Mouse (Mus musculus) heart, embryonic 13.5 days (tissue): ENCODE data around the gene Ms4a15. TPM values are rescaled to one million over a fixed set of nuclear protein-coding genes. Genes with fewer than 3 reads are reported as not detected.
A peak's percentile ranks its signal among the peaks of the same experiment; 100 is the strongest.

Experiments used
- ATAC-seq: fragments of 200-750 bp; cut with Nextera tagmentation; 2 replicates; pipeline ENCODE4 v1.8.0; 2017; ENCODE audit warnings: moderate TSS enrichment; ENCODE audit not compliant: insufficient number of reproducible peaks, low FRiP score, low TSS enrichment; ENCODE audit errors: extremely low read depth
- H3K27ac ChIP-seq: fragments of 300-500 bp; sonication (generic); replicated peaks from 2 replicates; pipeline ENCODE4 v1.5.1; 2015; ENCODE audit warnings: moderate library complexity, mild to moderate bottlenecking, inconsistent platforms
- H3K27me3 ChIP-seq: fragments of 300-500 bp; sonication (generic); replicated peaks from 2 replicates; pipeline ENCODE4 v1.6.1; 2015; ENCODE audit warnings: mild to moderate bottlenecking, inconsistent platforms
- H3K36me3 ChIP-seq: fragments of 300-500 bp; sonication (generic); 2 replicates; pipeline ENCODE4 v1.6.1; 2015; ENCODE audit warnings: mild to moderate bottlenecking, inconsistent platforms
- H3K4me1 ChIP-seq: fragments of 300-500 bp; sonication (generic); 2 replicates; pipeline ENCODE4 v1.6.1; 2015; ENCODE audit warnings: inconsistent platforms
- H3K4me2 ChIP-seq: fragments of 300-500 bp; sonication (generic); 2 replicates; pipeline ENCODE4 v1.6.1; 2015; ENCODE audit warnings: inconsistent platforms, mild to moderate bottlenecking, moderate library complexity
- H3K4me3 ChIP-seq: fragments of 300-500 bp; sonication (generic); 2 replicates; pipeline ENCODE4 v1.5.1; 2015; ENCODE audit warnings: moderate library complexity, mild to moderate bottlenecking, inconsistent platforms
- H3K9ac ChIP-seq: fragments of 300-500 bp; sonication (generic); 2 replicates; pipeline ENCODE4 v1.6.1; 2015; ENCODE audit warnings: inconsistent platforms, mild to moderate bottlenecking, moderate library complexity
- H3K9me3 ChIP-seq: fragments of 300-500 bp; sonication (generic); 2 replicates; pipeline ENCODE4 v1.6.1; 2016; ENCODE audit warnings: inconsistent platforms
- WGBS: fragments of 180-500 bp; shearing (Covaris S2); methylation state at CpG from one replicate; pipeline ENCODE4 v1.1.7; 2015; ENCODE audit warnings: mixed read lengths; 5-methylcytosine and 5-hydroxymethylcytosine counted together
- polyA plus RNA-seq: library from polyadenylated mRNA; unstranded; fragments of >200 nt; fragmentation: Nextera tagmentation; extraction: Ambion mirVana; gene quantifications from 2 replicates; pipeline ENCODE4 v1.2.1, GENCODE M21; 2015

Gene Ms4a15
- polyA plus RNA-seq, 1 experiment from 2014 or later = not detected

DNA sequence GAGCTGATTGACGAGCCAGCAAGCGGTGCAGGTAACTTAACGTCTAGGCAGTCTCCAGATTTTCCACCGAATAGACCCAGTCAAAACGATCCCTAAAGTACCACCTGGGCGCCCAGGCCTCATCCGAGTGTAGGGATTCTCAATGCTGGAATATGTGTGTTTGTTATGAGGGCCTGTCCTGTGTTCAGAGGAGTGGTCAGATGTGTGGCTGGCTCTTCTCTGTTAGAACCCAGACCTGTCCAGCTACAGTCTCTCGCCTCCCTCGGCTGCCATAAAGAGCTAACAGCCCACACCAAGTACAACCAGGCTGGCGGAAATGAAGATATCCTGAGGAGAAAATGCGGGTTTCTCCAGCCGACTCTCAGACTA lies 33.1 kb downstream of the Ms4a15 start:
- H3K27me3 ChIP-seq = peaks cover 40% of the 10 kb centered on the region
- no peak overlapping the region for H3K27ac ChIP-seq
- no peak overlapping the region for H3K4me3 ChIP-seq
- 42% methylated on average over 12 of the region's 12 CpGs for WGBS
- no peak for ATAC-seq
- no peaks in the 10 kb centered on the region for H3K9me3 ChIP-seq
- H3K36me3 ChIP-seq = no peaks in the 10 kb centered on the region
- no peaks in the 10 kb centered on the region for H3K4me1 ChIP-seq
- no peak overlapping the region for H3K9ac ChIP-seq
- no peak overlapping the region for H3K4me2 ChIP-seq

- H3K9ac ChIP-seq = no peak overlapping the region
- H3K4me1 ChIP-seq = no peaks in the 10 kb centered on the region
- no peak; the same call in 1 of the 2 replicates for ATAC-seq
- WGBS = 28% methylated on average over 11 of the region's 11 CpGs
- H3K4me2 ChIP-seq = no peak overlapping the region
- H3K4me3 ChIP-seq = no peak overlapping the region
- H3K9me3 ChIP-seq = no peaks in the 10 kb centered on the region
- H3K27ac ChIP-seq = no peak overlapping the region
- H3K36me3 ChIP-seq = no peaks in the 10 kb centered on the region
- H3K27me3 ChIP-seq = peaks cover 35% of the 10 kb centered on the region
Observed at GRCm38 (mm10) chr19:10959085-10959977, 33.7 kb downstream of the Ms4a15 start.

GRCm38 (mm10) chr19:10952021-10952939 lies 40.8 kb downstream of the Ms4a15 start:
- no peaks in the 10 kb centered on the region for H3K9me3 ChIP-seq
- H3K9ac ChIP-seq = peak overlapping the region; percentile 63
- WGBS = 32% methylated on average over 11 of the region's 11 CpGs
- ATAC-seq = peak; percentile 42; the same call in 1 of the 2 replicates
- H3K4me3 ChIP-seq = no peak overlapping the region; the same call in 1 of the 2 replicates
- peaks cover 8% of the 10 kb centered on the region; the same call in 1 of the 2 replicates for H3K27me3 ChIP-seq
- H3K4me2 ChIP-seq = peak overlapping the region; percentile 50
- peak overlapping the region; percentile 75 for H3K27ac ChIP-seq
- peaks cover 41% of the 10 kb centered on the region for H3K4me1 ChIP-seq
- H3K36me3 ChIP-seq = no peaks in the 10 kb centered on the region

DNA sequence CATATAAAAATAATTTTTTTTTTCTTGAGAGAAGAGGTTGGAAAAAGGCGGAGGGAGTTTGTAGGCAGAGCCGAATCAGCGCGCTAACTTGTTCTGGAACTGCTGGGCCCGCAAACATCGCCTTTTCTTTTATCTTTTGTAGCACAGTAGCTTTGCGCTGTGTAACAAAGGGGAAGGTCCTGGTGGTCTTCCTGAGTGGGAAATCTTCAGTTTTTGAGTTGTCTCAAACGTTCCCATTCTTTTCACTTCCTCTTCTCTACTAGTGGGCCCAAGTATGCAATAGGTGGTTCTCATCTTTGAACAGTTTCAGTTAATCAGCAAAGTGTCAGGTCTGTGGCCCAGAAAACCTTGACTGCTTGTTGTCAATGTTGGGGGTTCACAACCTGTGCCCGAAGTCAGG lies 43.5 kb downstream of the Ms4a15 start:
- peak overlapping the region; percentile 51 for H3K27ac ChIP-seq
- H3K27me3 ChIP-seq = no peaks in the 10 kb centered on the region
- H3K4me1 ChIP-seq = peaks cover 52% of the 10 kb centered on the region
- peak overlapping the region; percentile 69 for H3K4me3 ChIP-seq
- H3K9ac ChIP-seq = peak overlapping the region; percentile 76
- H3K4me2 ChIP-seq = peak overlapping the region; percentile 96
- WGBS = 36% methylated on average over 9 of the region's 9 CpGs
- no peak for ATAC-seq
- H3K9me3 ChIP-seq = no peaks in the 10 kb centered on the region
- peaks cover 20% of the 10 kb centered on the region for H3K36me3 ChIP-seq

GRCm38 (mm10) chr19:10949112-10949511 lies 43.9 kb downstream of the Ms4a15 start, which contains the start of gene Ccdc86:
Gene Ccdc86, minus strand, starts transcription at chr19:10949266.
- peaks cover 24% of the 10 kb centered on the region for H3K36me3 ChIP-seq
- H3K27ac ChIP-seq = peak within 1 kb of the TSS; percentile 51
- peak within 1 kb of the TSS; percentile 96 for H3K4me2 ChIP-seq
- H3K9ac ChIP-seq = peak within 1 kb of the TSS; percentile 91
- peaks cover 52% of the 10 kb centered on the region for H3K4me1 ChIP-seq
- under 1% methylated on average over 30 of the region's 30 CpGs for WGBS
- H3K9me3 ChIP-seq = no peaks in the 10 kb centered on the region
- no peaks in the 10 kb centered on the region for H3K27me3 ChIP-seq
- H3K4me3 ChIP-seq = peak within 1 kb of the TSS; percentile 69
- peak; percentile 90 for ATAC-seq

DNA sequence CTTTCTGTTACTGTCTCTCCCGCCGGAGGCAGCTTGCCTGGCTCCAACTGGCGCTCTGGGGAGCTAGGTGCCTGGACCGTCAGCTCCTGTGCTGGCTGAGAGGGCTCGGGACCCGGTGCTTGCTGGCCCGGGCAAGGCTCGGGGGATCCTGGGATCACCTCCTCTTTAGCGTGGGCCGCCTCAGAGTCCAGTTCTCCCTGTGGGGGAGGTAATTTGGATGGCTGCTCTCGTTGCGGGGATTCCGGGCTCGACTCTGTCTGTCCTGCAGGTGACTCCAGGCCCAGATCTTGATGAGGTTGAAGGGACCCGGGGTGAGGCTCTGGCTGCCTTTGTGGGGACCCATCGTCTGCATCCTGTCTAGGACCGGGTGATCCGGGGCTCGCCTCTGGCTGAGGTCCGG lies 44.6 kb downstream of the Ms4a15 start:
- 0% methylated on average over 20 of the region's 20 CpGs for WGBS
- H3K4me3 ChIP-seq = peak overlapping the region; percentile 69
- H3K27ac ChIP-seq = no peak overlapping the region
- H3K4me2 ChIP-seq = peak overlapping the region; percentile 96
- H3K36me3 ChIP-seq = peaks cover 31% of the 10 kb centered on the region
- no peak for ATAC-seq
- no peaks in the 10 kb centered on the region for H3K27me3 ChIP-seq
- peak overlapping the region; percentile 91 for H3K9ac ChIP-seq
- H3K4me1 ChIP-seq = peaks cover 52% of the 10 kb centered on the region
- no peaks in the 10 kb centered on the region for H3K9me3 ChIP-seq

- Histone ChIP-seq H3K27me3 (no peaks in the 10 kb centered on the region), H3K9ac (peak overlapping the region; percentile 91), H3K4me3 (peak overlapping the region; percentile 69), H3K36me3 (peaks cover 43% of the 10 kb centered on the region), H3K4me1 (peaks cover 42% of the 10 kb centered on the region), H3K4me2 (peak overlapping the region; percentile 96), H3K9me3 (no peaks in the 10 kb centered on the region), H3K27ac (no peak overlapping the region)
- 81% methylated on average over 5 of the region's 5 CpGs for WGBS
- no peak for ATAC-seq
Observed at GRCm38 (mm10) chr19:10947219-10947618, 45.8 kb downstream of the Ms4a15 start.

- Histone ChIP-seq H3K4me3 (peak overlapping the region; percentile 69; the same call in 1 of the 2 replicates), H3K9ac (peak overlapping the region; percentile 55; the same call in 1 of the 2 replicates)
Observed at GRCm38 (mm10) chr19:10946506-10946905, 46.5 kb downstream of the Ms4a15 start.

GRCm38 (mm10) chr19:10943955-10944354 lies 49.1 kb downstream of the Ms4a15 start:
- Histone ChIP-seq H3K27ac (no peak overlapping the region), H3K4me1 (peaks cover 38% of the 10 kb centered on the region), H3K36me3 (peaks cover 50% of the 10 kb centered on the region), H3K27me3 (peaks cover 6% of the 10 kb centered on the region), H3K9me3 (no peaks in the 10 kb centered on the region), H3K4me2 (no peak overlapping the region), H3K9ac (no peak overlapping the region), H3K4me3 (no peak overlapping the region)
- WGBS = 80% methylated on average over 3 of the region's 3 CpGs
- no peak for ATAC-seq

More at GRCm38 (mm10) chr19:10946506-10946905, 46.5 kb downstream of the Ms4a15 start:
- no peak for ATAC-seq
- Histone ChIP-seq H3K36me3 (peaks cover 50% of the 10 kb centered on the region), H3K27ac (no peak overlapping the region), H3K9me3 (no peaks in the 10 kb centered on the region), H3K27me3 (no peaks in the 10 kb centered on the region), H3K4me1 (peaks cover 35% of the 10 kb centered on the region), H3K4me2 (peak overlapping the region; percentile 96)
- WGBS = 65% methylated on average over 3 of the region's 3 CpGs

DNA sequence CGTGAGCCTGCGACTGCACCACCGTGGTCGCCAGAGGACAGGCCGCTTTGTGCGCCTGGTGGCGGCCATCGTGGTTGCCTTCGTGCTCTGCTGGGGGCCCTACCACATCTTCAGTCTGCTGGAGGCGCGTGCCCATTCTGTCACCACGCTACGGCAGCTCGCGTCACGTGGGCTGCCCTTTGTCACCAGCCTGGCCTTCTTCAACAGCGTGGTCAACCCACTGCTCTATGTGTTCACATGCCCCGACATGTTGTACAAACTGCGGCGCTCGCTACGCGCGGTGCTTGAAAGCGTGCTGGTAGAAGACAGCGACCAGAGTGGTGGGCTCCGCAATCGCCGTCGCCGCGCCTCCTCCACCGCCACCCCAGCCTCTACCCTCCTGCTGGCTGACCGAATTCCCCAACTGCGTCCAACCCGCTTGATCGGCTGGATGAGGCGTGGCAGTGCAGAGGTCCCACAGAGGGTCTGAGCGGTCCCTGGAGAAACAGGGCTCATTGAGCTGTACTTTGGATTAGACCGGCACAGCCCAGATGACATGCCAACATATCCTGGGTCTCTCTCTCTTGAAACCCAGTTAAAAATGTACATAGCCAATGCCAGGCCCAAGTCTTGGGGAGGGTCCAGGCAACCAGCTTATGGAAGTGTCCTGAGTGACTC lies 52.1 kb downstream of the Ms4a15 start:
- no peak overlapping the region for H3K27ac ChIP-seq
- WGBS = 4% methylated on average over 40 of the region's 40 CpGs
- ATAC-seq = 0 out of 2 replicates have a peak, but pooled peaks have one; percentile 10

More for the DNA sequence above, 52.1 kb downstream of the Ms4a15 start:
- peaks cover 43% of the 10 kb centered on the region for H3K36me3 ChIP-seq
- peaks cover 20% of the 10 kb centered on the region for H3K4me1 ChIP-seq
- H3K27me3 ChIP-seq = peaks cover 8% of the 10 kb centered on the region
- H3K4me2 ChIP-seq = peak overlapping the region; percentile 83
- no peaks in the 10 kb centered on the region for H3K9me3 ChIP-seq
- peak overlapping the region; percentile 77 for H3K9ac ChIP-seq
- H3K4me3 ChIP-seq = peak overlapping the region; percentile 48
